ENCODE assay signal across 8 mouse cellular contexts in the genomic region with DNA sequence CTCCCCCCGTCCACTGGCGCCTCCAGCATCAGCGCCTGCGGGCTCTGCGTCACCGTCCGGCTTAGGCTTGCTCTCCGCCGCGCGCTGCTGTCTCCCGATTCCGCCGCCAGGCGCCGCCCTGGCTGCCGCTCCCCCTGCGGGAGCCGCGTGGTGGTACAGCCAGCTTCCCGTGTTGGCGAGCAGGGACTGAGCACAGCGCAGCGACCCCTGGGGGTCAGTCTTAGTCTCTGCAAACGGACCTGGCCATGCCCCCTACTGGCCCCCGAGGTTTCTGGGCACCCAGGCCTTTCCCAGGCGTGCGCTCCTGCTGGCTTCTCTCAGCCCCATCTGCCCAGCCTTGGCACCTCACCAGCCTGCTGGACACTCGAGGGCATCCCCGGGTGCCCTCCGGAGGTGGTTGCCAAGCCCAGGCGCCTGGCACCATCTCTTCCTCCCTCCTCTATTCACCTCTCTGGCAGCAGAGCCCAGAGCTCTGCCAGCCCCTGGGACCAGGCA. TPM values are rescaled to one million over a fixed set of nuclear protein-coding genes. Genes with fewer than 3 reads are reported as not detected.
DNase-seq lines count a peak whose midpoint lies in the region; ATAC-seq and TF ChIP-seq lines count a peak whose summit lies in the region.

No protein-coding gene starts in this region.

- ATAC-seq in forebrain, embryonic 16.5 days, result peak; percentile 88
- peak; percentile 70 for ATAC-seq in liver, embryonic 13.5 days (ENCODE audit: low read depth)
- ATAC-seq in neural tube, embryonic 11.5 days (ENCODE audit: insufficient read depth, low FRiP score, low TSS enrichment), result peak; percentile 93

- peak; percentile 94 for DNase-seq in Muller cell, postnatal 12 days (ENCODE audit: inconsistent ontology term)
- peak; percentile 99 for DNase-seq in cerebellum, adult 2 months
- DNase-seq in heart, postnatal 14 days, result peak; percentile 66 to 78
- peak; percentile 55 to 84 for DNase-seq in kidney, postnatal 36 days
- peak; percentile 38 for DNase-seq in liver, embryonic 13.5 days
- DNase-seq in neural tube, embryonic 11.5 days (ENCODE audit: low spot score), result peak; percentile 96
- DNase-seq in testis, postnatal 14 days (ENCODE audit: low spot score), result peak; percentile 83

- H3K4me2 ChIP-seq in forebrain, embryonic 16.5 days (ENCODE audit: low read length), result peak overlapping the region; percentile 72
- H3K4me2 ChIP-seq in liver, embryonic 13.5 days, result peak overlapping the region; percentile 50
- H3K4me2 ChIP-seq in neural tube, embryonic 11.5 days (ENCODE audit: low read depth), result peak overlapping the region; percentile 79

- H3K27ac ChIP-seq in cerebellum, adult 2 months (ENCODE audit: insufficient read depth, low read length), result 0 out of 2 replicates have a peak overlapping the region, but pooled peaks have one; percentile 15
- H3K27ac ChIP-seq in forebrain, embryonic 16.5 days (ENCODE audit: low read length), result peak overlapping the region; percentile 79
- H3K27ac ChIP-seq in liver, embryonic 13.5 days, result no peak overlapping the region
- peak overlapping the region; percentile 54; the same call in 1 of the 2 replicates for H3K27ac ChIP-seq in neural tube, embryonic 11.5 days (ENCODE audit: low read depth, low read length)

- H3K27me3 ChIP-seq in cerebellum, adult 2 months (ENCODE audit: control insufficient read depth, insufficient read depth, low read length), result no peaks in the 10 kb centered on the region
- no peaks in the 10 kb centered on the region for H3K27me3 ChIP-seq in forebrain, embryonic 16.5 days (replicated peaks; ENCODE audit: control insufficient read depth, insufficient read depth, low read length)
- peaks cover 42% of the 10 kb centered on the region for H3K27me3 ChIP-seq in liver, embryonic 13.5 days
- H3K27me3 ChIP-seq in neural tube, embryonic 11.5 days (ENCODE audit: control insufficient read depth, insufficient read depth, low read length), result peaks cover 3% of the 10 kb centered on the region; the same call in 1 of the 2 replicates

- peaks cover 12% of the 10 kb centered on the region for H3K4me1 ChIP-seq in cerebellum, adult 2 months (ENCODE audit: control insufficient read depth, insufficient read depth, low read length)
- H3K4me1 ChIP-seq in forebrain, embryonic 16.5 days (replicated peaks; ENCODE audit: control insufficient read depth, insufficient read depth, low read length), result peaks cover 58% of the 10 kb centered on the region
- H3K4me1 ChIP-seq in liver, embryonic 13.5 days (replicated peaks), result no peaks in the 10 kb centered on the region
- H3K4me1 ChIP-seq in neural tube, embryonic 11.5 days (ENCODE audit: control insufficient read depth, insufficient read depth, low read length), result peaks cover 24% of the 10 kb centered on the region

- TF ChIP-seq POLR2A in cerebellum, adult 2 months (IDR thresholded peaks at IDR 0.05; ENCODE audit: borderline replicate concordance, insufficient read depth, low read length), result no peak

- intact Hi-C loops in heart, postnatal 14 days (cut with DNase I), result loop anchor here (5.0 kb wide), 1 partner anchor 139 kb away; no protein-coding TSS in a partner anchor

- no peaks in the 10 kb centered on the region for H3K36me3 ChIP-seq in forebrain, embryonic 16.5 days (ENCODE audit: control insufficient read depth, insufficient read depth)
- H3K36me3 ChIP-seq in liver, embryonic 13.5 days, result no peaks in the 10 kb centered on the region
- H3K36me3 ChIP-seq in neural tube, embryonic 11.5 days (ENCODE audit: control insufficient read depth, insufficient read depth, low read length), result no peaks in the 10 kb centered on the region

- H3K9me3 ChIP-seq in forebrain, embryonic 16.5 days (ENCODE audit: control insufficient read depth, low read length), result no peaks in the 10 kb centered on the region
- no peaks in the 10 kb centered on the region for H3K9me3 ChIP-seq in liver, embryonic 13.5 days (replicated peaks)
- H3K9me3 ChIP-seq in neural tube, embryonic 11.5 days (ENCODE audit: control insufficient read depth, low read length), result no peaks in the 10 kb centered on the region

- under 1% methylated on average over 32 of the region's 32 CpGs for WGBS in cerebellum, adult 2 months
- WGBS in forebrain, embryonic 16.5 days, result 1% methylated on average over 32 of the region's 32 CpGs
- WGBS in liver, embryonic 13.5 days (ENCODE audit: insufficient replicate concordance), result 4% methylated on average over 29 of the region's 32 CpGs
- WGBS in neural tube, embryonic 11.5 days, result 6% methylated on average over 19 of the region's 32 CpGs

- peak overlapping the region; percentile 88 for H3K9ac ChIP-seq in forebrain, embryonic 16.5 days (replicated peaks; ENCODE audit: low read depth, low read length)
- no peak overlapping the region for H3K9ac ChIP-seq in liver, embryonic 13.5 days
- peak overlapping the region; percentile 78 for H3K9ac ChIP-seq in neural tube, embryonic 11.5 days (ENCODE audit: low read length)

- TF ChIP-seq CTCF in cerebellum, adult 2 months (IDR thresholded peaks at IDR 0.05; ENCODE audit: borderline replicate concordance, insufficient read depth, low read depth, low read length), result peak; percentile 93

- peak overlapping the region; percentile 20 for H3K4me3 ChIP-seq in cerebellum, adult 2 months (replicated peaks; ENCODE audit: insufficient read depth, low read depth, low read length)
- H3K4me3 ChIP-seq in forebrain, embryonic 16.5 days (replicated peaks; ENCODE audit: low read length), result peak overlapping the region; percentile 75
- peak overlapping the region; percentile 27 for H3K4me3 ChIP-seq in liver, embryonic 13.5 days (replicated peaks)
- peak overlapping the region; percentile 50 for H3K4me3 ChIP-seq in neural tube, embryonic 11.5 days (ENCODE audit: low read depth, low read length)

RNA-seq across cellular contexts. Expression of gene Disp3, which starts 0.3 kb away (rescaled TPM):
- polyA plus RNA-seq in cerebellum, adult 2 months (2012; rRNA removed), result 13.6 and 15.3 TPM in 2 replicates
- polyA plus RNA-seq in forebrain, embryonic 16.5 days (2015; fragmentation: Nextera tagmentation; extraction: Ambion mirVana), result 11.8 and 12.2 TPM in 2 replicates
- total RNA-seq in heart, postnatal 14 days (2021), result not detected
- polyA plus RNA-seq in liver, embryonic 13.5 days (2015; fragmentation: Nextera tagmentation; extraction: Ambion mirVana), result 0.03 TPM in 1 of 2 replicates, not detected in the other
- polyA plus RNA-seq in neural tube, embryonic 11.5 days (2014; fragmentation: Nextera tagmentation; extraction: Ambion mirVana), result 13.1 and 14.2 TPM in 2 replicates

Comparison
In these comparisons a context has a peak if more than half of its experiments do, and no peak if none do; other contexts are left out.
1. DNase-seq: peak in every context shown above with its lines; median percentile 99 in cerebellum, adult 2 months; 96 in neural tube, embryonic 11.5 days; 94 in Muller cell, postnatal 12 days; 83 in testis, postnatal 14 days; 72 in heart, postnatal 14 days; 70 in kidney, postnatal 36 days; 38 in liver, embryonic 13.5 days.
2. H3K4me3 ChIP-seq: peak in every context shown above with its lines; median percentile 75 in forebrain, embryonic 16.5 days; 50 in neural tube, embryonic 11.5 days; 27 in liver, embryonic 13.5 days; 20 in cerebellum, adult 2 months.
3. RNA of gene Disp3, which starts 0.3 kb away (polyA plus RNA-seq): 13.1 to 14.2 TPM in neural tube, embryonic 11.5 days, 13.6 to 15.3 TPM in cerebellum, adult 2 months and 11.8 to 12.2 TPM in forebrain, embryonic 16.5 days; 0.03 TPM in liver, embryonic 13.5 days; every median in the first group is over 10 times any median in the second.
4. Peak in every context shown above with its lines, with median percentiles within 50 percentile points of each other: ATAC-seq and H3K4me2 ChIP-seq.